Mouse (Mus musculus) thymus, postnatal 0 days (tissue): ENCODE data around the gene Map3k5. TPM values are rescaled to one million over a fixed set of nuclear protein-coding genes. Genes with fewer than 3 reads are reported as not detected.
"Not testable (repeated sequence)": the region's sequence is repeated elsewhere in the genome, so short reads cannot be mapped to it uniquely, and the experiment has no call there.

Experiments used
- DNase-seq: peaks from one replicate; pipeline ENCODE4 v3.0.0-alpha.2; 2015; ENCODE audit warnings: low spot score
- polyA plus RNA-seq: library from polyadenylated mRNA; unstranded; fragments of >200 nt; fragmentation: Nextera tagmentation; extraction: Ambion mirVana; gene quantifications from 2 replicates; pipeline ENCODE4 v1.2.1, GENCODE M21; 2015

The Map3k5 gene
- 2.8 and 3.3 TPM in 2 replicates for polyA plus RNA-seq

- DNase-seq = peak; percentile 46
Measured at GRCm38 (mm10) chr10:19934384-19935294, at the start of gene Map3k5. Map3k5 (plus strand) TSS chr10:19934472.

- peak; percentile 33 for DNase-seq
Measured at GRCm38 (mm10) chr10:19886249-19886648, 48.0 kb upstream of the Map3k5 start.

GRCm38 (mm10) chr10:19889908-19890307, 44.4 kb upstream of the Map3k5 start:
- DNase-seq = peak; percentile 6

GRCm38 (mm10) chr10:19891686-19892085, 42.6 kb upstream of the Map3k5 start:
- peak; percentile 59 for DNase-seq

GRCm38 (mm10) chr10:19893146-19893545, 41.1 kb upstream of the Map3k5 start:
- DNase-seq = no peak

- DNase-seq = peak; percentile 69
Measured at GRCm38 (mm10) chr10:19893976-19894375, 40.3 kb upstream of the Map3k5 start.

GRCm38 (mm10) chr10:19900191-19900590, 34.1 kb upstream of the Map3k5 start:
- no peak for DNase-seq

GRCm38 (mm10) chr10:19901992-19902391, 32.3 kb upstream of the Map3k5 start:
- no peak for DNase-seq

GRCm38 (mm10) chr10:19904077-19904820, 30.0 kb upstream of the Map3k5 start:
- DNase-seq = no peak

- DNase-seq = peak; percentile 97
Measured at GRCm38 (mm10) chr10:19907246-19907804, 26.9 kb upstream of the Map3k5 start, which contains the start of gene Pex7. Pex7 (minus strand) TSS chr10:19907689.

- no peak for DNase-seq
Measured at GRCm38 (mm10) chr10:19908076-19908475, 26.2 kb upstream of the Map3k5 start.

- DNase-seq = no peak
Measured at GRCm38 (mm10) chr10:19910516-19910915, 23.8 kb upstream of the Map3k5 start.

GRCm38 (mm10) chr10:19911583-19911982, 22.7 kb upstream of the Map3k5 start:
- DNase-seq = no peak

- DNase-seq = peak; percentile 11
Measured at GRCm38 (mm10) chr10:19913806-19914205, 20.5 kb upstream of the Map3k5 start.

- peak; percentile 54 for DNase-seq
Measured at GRCm38 (mm10) chr10:19915301-19915700, 19.0 kb upstream of the Map3k5 start.

- DNase-seq = no peak
Measured at GRCm38 (mm10) chr10:19922410-19922809, 11.9 kb upstream of the Map3k5 start.

- no peak for DNase-seq
Measured at GRCm38 (mm10) chr10:19924256-19924655, 10.0 kb upstream of the Map3k5 start.

- DNase-seq = not testable (repeated sequence)
Measured at GRCm38 (mm10) chr10:19926391-19926897, 7.8 kb upstream of the Map3k5 start.

- no peak for DNase-seq
Measured at GRCm38 (mm10) chr10:19928205-19928604, 6.1 kb upstream of the Map3k5 start.

- DNase-seq = no peak
Measured at GRCm38 (mm10) chr10:19932986-19933385, 1.3 kb upstream of the Map3k5 start.
